Mouse (Mus musculus): ENCODE results near the gene Sf3a1.
"Not testable (repeated sequence)": the region's sequence is repeated elsewhere in the genome, so short reads cannot be mapped to it uniquely, and the experiment has no call there.

Sf3a1 gene

DNA sequence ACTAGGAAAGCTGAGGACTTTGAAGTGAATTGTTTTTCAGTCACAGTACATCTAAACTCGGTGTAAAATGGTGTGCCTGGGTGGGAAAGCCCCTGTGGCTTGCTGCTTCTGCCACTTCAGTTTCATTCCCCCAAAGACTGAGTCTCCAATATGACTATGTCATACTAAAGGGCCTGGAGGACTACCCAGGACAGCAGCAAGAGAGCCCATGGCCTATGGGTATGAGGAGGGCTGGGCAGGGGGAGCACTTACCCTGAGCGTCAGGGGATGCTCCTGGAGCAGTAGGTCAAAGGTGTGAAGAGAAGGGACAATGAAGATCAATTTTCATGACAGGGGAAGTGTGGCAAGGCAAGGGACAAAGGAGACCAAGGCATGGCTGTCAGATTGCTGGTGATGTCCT, 21.2 kb upstream of the Sf3a1 start:
- no peak for DNase-seq

DNA sequence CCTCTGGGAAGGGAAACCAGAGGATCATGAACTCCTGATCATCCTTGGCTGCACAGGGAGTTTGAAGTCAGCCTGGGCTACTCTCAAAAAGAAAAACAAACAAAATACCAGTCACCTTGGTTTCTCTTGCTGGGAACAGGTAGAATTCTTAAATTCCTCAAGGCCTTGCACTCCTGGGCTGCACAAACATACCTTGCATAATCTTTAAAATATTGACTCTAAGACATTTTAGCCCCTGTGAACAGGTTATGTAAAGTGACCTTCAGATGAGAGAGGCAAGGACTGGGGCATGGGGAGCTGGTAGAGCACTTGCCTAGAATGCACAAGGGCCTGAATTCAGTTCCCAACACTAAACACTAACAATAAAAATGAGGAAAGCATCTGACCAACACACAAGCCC, 18.6 kb upstream of the Sf3a1 start:
- no peak for DNase-seq

DNA sequence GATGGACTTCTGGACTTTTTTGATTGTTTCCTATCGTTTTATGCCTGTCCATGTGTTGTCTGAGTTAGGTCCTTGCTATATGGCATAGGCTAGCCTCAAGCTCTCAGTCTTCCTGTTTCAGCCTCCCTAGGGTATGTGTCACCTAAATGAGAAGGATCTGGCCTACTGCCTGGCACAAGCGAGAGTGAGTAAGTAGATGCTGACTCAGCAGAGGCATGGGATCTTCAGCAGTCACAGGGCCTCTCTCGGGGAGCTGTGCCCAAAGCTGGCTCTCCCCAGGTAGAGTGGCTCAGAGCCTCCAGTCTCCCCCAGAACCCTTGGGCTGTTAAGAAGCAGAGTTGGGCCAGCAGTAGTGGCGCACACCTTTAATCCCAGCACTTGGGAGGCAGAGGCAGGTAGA, 17.8 kb upstream of the Sf3a1 start:
- no peak for DNase-seq

DNA sequence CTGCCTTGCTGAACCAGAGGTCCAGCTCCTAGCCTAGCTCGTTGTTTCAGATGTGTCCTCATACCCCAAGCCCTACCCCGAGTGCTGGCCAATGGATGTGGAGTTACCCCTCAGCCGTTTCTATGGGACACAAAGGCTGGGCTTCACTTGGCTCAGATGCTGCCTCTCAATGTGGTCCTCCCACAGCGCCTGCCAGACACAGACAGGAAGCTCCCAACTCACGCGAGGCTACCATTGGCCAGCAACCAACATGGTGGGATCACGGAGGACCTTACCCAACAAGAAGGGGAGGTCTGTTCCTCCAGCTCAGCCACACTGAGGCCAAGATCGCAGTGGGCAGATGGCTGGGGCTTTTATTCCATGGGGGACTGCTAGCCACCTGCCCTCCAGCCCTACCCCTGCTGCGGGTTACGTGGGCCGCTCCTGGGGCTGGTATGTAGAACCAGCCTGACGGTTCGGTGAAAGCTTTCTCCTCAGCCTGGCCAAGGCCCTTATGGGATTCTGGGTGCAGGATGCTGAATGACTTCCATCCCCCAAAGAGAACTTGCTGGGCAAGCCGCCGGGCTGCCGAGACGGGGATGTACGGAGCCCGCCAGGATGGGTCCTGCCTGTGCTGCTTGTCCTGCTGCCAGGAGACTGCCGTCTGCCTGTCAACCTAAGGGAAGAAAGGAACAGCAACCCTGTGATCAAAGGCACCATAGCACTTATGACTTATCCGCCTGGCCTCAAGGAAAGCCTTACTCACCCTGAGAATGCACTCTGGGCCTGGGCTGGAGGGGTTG, 16.7 kb upstream of the Sf3a1 start:
- no peak for DNase-seq

DNA sequence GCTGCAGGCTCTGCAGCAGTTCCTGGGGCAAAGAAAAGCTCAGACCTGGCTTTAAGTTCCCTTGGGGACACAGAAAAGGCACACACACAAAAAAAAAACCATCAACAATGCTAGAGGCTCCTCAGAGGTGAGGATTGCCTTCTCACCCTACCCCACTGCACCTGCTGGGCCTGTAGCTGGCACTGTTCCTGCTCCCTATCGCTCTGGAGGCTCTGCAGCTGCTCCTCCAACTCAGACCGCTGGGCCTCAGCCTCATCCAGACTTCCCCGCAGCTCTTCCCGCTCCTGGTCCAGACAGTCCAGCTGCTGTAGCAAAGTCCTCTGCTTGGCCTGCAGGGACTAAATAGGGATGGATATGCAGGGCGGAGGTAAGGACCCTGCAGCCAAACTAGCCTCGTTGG, 13.8 kb upstream of the Sf3a1 start:
- DNase-seq = no peak

DNA sequence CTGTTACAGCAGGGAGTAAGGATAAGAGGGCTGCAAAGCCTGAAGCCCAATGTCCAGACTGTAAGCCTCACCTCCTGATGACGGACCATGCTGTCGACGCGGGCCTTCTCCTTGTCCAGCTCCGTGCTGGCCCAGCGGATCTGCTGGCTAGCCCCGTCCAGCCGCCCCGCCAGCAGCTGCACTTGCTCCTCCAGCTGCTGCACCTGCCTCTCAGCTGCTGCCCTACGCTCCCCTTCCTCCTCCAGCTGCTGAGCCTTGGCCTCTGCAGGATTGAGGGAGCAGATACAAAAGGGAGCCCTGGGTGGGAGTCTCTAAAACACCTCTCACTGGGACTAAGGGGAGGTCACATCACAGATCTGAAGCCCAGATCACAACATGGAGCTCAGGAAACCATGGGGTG, 13.1 kb upstream of the Sf3a1 start:
- no peak for DNase-seq

DNA sequence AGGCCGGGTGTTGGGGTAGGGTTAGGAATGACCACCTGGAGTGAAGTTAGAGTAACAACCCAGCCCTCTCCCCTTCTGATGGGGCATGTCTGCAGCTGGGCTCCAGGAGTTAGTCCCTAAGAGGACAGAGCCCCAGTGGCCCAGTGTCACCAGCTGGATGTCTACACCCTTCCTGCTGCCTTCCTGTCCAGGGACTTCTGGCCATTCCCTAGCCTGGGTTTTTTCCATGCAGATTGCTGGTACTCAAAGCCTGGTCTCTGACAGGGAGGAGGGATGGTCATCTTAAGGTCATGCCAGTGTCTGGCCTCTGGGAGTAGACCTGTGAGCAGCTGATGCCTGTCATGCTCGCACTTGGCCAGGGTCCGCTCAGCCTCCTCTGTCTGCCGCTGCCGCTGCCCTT, 12.0 kb upstream of the Sf3a1 start:
- DNase-seq = no peak

DNA sequence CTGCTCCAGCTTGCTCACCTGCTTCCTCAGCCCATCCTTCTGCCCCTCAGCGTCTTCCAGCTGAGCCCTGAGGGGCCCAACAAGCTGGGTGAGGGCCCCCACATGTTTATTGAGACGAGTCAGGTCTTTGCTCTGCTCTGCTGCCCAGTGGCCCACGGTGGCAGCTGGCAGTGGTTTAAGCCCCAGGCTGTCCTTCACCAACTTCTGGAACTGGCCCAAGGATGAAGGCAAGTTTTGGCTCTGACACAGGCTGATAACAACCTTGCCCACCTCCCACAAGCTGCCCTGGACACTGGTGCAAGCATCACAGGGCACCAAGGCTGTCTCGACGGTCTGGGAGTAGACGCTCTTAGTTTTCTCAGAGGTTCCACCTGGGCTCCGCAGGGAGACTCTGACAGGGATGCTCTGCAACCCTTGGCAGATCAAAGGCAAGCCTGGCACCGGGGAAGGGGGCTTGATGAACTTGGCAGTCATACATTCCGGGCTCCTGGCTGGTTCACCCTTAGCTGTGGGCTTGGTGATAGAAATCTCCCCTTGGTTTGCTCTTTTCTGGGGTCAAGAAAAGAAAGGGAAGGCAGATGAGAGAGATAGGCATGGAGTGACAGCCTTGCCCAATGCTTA, 11.5 kb upstream of the Sf3a1 start:
- no peak for DNase-seq

DNA sequence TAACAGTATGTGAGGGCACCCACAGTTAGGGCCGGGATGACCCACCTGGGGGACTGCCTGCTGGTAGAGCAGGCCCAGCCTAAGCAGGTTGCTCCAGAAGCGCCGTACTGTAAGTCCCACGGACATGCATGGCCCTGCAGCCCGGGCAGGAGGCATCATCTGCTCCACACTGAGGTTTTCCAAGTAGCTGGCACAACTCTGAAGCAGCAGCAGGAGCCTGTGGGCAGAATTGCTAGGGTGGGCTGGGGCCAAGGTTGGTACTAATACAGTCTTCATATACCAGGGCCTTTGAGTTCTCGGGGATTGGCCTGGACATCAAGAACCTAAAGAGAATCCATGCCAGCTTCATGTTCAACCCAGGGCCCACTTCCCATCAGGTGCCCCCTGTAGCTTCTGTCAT, 10.3 kb upstream of the Sf3a1 start:
- DNase-seq = no peak

DNA sequence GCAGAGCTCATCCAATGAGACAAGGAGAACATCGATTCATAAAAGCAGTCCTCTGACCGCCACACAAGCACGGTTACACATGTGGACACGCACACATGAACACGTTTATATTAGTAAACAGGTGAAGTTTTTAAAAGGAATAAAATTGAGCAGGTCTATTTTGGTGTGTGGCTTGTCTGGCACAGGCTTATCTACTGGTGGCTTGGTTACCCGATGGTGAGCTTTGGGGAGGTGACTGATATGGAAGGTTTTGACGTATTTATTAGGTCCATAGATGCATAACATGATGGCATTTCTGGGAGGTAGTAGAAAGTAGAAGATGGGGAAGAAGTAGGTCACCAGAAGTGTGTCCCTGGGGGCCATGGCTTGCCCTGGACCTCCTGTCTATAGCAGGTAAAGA, 6.5 kb upstream of the Sf3a1 start:
- no peak for DNase-seq

DNA sequence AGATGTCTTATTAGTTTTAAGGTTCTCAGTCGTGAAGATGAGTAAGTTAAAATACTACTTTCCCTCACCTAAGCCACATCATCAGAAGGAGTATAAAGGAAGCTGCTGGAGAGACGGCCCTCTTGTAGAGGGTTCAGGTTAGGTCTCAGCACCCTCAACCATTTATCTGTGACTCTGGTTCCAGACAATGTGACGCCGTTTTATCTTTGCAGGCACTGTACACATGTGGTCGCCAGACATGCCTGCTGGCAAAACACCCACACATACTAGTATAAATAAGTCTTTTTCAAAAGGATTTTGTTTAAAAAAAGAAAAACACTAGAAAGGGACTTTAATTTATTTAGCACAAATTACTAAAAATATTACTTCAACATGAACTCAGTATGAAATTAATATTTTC, 4.5 kb upstream of the Sf3a1 start:
- DNase-seq = no peak

DNA sequence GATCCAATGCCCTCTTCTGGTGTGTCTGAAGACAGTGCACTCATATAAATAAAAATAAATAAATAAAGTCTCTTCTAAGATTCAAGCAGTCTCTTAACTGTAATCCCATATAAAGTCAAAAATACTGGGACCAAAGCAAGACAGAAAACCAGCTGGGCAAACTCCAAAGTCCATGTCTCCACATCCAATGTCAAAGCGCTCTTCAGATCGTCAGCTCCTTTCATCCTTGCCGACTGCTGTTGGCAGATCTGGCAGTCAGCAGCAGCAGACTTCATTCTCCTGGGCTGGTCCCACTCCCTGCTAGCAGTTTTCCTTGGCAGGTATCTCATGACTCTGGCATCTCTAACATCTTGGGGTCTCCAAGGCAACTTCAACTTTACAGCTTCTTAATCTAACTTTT, 1.5 kb upstream of the Sf3a1 start:
- DNase-seq = no peak

DNA sequence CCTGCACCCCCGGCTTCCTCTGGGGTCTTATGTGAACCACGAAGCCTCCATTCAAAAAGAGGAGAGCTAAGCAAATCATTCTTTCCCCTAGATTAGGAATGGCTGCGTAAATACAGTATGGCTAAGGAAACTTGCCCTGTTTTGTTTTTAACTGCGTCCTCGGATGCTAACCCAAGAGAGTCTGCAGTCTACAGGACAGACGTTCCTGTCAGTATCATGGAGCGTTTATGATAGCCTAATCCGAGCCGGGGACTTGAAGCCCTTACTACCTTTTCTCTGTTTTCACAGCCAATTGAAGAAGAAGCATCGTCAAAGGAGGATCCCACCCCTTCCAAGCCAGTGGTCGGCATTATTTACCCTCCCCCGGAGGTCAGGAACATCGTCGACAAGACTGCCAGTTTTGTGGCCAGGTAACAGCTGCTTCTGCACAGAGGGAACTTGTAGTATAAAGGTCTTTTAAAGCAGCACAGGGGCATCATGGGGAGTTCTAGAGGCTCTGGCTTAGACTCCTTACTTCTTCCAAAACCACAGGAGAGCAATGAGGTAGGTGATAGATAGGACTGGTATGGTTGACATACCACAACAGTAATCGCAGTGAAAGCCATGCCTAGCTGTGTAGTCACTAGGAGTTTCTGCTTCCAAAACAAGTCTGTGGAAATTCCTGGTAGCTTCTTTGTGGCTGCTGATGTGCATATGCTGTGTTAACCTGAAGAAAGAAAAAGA, 769 bp downstream of the Sf3a1 start:
- no peak for DNase-seq

DNA sequence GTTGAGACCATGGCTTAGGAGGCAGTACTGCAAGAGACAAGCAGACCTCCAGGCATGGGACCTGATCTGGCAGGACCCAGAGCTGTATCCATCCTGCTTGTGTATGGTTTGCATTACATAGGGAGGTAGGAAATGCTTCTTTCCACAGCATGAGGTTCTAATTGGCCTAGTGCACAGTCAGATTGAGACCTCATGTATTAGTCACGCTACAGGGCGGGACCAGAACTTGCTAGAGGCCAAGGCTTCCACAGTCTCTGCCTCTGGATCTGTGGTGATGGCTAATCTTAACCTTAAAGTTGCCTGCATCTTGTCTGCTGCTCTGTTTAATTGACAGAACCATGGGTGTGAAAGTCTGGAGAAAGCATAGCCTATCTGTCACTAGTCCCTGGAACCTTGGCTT, 4.6 kb downstream of the Sf3a1 start:
- no peak for DNase-seq

DNA sequence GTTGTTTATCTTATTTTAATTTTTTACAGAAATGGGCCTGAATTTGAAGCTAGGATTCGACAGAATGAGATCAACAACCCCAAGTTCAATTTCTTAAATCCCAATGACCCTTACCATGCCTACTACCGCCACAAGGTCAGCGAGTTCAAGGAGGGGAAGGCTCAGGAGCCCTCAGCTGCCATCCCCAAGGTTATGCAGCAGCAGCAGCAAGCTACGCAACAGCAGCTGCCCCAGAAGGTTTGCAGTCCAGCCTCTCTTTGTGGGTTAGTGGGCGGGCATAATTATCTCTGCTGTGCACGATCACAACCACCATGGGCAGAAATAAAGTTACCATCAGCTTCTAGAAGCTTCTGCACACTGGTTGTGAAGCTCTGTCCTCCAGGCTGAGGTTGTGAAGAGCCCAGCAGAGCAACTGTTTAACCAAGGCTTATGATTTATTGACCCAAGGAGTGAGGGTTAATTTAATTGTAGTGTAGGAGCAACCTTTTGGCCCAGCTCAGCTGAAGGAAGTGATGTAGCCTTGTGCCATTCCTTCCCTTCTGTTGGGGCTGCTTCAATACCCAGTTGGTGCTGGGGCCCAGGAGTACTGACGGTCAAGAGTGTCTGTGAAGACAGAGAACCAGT, 6.4 kb downstream of the Sf3a1 start:
- DNase-seq = no peak

DNA sequence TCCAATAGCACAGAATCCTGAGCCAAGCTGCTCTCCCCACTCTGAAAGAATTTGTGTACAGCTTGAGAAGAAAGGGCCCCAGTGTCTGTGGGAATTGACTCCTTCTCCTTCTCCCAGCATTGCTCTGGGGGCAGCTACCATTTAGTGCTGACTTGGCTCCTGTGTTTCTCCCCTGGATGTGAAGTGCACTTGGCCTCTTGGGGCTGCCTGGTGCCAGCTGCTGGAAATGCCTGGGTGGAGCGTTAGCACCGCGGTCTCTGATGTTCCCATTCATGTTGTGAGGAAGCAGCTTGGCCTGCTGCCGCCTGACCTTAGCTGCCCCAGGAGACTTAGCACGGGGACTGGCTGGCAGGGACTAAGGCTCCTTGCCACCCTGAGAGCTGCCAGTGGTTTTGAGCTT, 14.4 kb downstream of the Sf3a1 start:
- DNase-seq = no peak

DNA sequence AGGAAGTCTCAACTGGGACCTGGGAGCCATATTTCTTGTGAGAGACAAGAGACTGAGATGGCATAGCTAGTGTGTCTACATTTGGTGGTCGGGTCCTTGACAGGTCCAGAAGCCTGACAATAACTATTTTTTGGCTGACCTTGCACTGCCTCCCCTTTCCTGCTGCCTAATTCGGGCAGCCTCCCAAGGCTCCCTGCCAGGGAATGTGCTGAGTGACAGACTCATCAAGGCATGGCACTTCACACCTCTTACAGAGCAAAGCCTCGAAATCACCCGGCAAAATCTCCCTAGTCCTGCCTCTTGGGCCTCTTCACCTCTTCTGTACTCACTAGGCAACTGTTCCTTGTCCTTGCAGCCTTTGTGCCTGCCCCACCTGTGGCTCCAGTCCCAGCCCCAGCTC, 17.6 kb downstream of the Sf3a1 start:
- DNase-seq = no peak

DNA sequence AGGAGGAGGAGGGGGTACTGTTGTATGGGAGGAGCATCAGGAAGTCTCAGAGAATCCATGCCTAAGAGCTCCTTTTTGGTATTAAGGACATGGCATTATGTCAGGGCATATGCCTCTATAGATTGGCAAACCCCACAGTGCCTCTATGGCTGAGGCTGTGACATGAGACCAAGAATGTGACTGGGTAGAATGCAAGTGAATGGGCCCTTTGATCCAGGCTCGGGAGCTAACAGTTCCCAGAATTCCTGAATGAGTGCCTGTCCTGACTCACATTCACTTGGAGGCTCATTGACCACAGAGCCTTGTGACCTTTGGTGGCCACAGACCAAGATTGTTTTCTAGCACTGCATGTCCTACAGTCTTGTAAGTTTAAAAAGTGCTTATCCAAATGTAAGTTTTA, 21.9 kb downstream of the Sf3a1 start:
- no peak for DNase-seq

DNA sequence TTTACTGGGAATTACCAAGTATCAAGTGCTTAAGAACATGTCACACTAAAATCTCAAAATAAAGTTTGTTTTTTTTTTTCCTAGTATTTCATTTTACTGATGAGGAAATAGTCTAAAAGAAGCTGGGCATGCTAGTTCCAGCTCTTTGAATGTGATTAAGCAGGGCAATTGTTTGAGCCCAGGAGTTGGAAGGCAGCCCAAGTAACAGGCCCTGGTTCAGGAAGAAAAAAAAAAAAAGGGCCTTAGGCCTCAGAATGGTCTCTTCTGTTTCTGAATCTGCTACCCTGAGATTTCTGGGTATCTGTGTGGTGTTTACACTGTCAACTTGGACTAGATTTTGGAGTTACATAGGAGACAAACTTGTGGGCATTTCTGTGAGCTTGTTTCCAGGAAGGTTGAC, 23.4 kb downstream of the Sf3a1 start:
- DNase-seq = no peak

DNA sequence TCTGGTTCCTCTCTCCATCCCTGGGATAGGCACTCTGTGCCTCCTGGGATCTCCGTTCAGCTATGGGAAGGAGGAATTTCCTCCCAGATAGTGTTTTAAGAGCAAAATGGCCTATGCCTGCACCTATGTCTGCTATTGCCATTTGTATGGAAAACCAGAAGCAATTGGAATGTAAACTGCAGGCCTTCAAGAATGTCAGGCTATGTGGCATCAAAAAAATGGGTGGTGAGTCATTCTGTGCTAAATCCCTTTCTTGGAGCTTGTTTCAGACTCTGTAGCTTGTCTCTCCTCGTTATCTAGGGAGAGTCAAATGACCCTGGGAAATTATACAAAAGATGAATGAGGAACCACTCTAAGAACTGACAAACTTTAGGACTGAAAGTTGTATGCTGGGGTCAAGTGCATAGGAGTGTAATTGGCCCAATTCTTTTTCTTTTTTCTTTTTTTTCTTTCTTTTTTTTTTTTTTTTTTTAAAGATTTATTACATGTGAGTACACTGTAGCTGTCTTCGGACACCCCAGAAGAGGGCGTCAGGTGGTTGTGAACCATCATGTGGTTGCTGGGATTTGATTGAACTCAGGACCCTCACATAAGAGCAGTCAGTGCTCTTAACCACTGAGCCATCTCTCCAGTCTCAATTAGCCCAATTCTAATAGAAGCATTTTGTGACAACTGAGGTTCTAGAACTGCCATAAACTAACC, 24.3 kb downstream of the Sf3a1 start:
- no peak for DNase-seq

DNA sequence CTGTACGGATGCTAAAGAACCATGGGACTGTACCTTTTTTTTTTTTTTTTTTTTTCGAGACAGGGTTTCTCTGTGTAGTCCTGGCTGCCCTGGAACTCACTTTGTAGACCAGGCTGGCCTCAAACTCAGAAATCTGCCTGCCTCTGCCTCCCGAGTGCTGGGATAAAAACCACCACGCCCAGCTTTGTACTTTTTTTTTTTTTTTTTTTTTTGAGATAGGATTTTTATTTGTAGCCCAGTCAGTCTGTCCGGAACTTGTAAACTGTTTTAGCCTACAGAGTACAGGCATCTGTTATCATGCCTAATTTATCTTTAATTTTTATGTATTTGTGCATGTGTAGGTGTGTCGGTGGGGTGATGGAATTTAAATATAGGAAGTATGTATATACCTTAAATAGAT, 25.3 kb downstream of the Sf3a1 start:
- DNase-seq = not testable (repeated sequence)

DNA sequence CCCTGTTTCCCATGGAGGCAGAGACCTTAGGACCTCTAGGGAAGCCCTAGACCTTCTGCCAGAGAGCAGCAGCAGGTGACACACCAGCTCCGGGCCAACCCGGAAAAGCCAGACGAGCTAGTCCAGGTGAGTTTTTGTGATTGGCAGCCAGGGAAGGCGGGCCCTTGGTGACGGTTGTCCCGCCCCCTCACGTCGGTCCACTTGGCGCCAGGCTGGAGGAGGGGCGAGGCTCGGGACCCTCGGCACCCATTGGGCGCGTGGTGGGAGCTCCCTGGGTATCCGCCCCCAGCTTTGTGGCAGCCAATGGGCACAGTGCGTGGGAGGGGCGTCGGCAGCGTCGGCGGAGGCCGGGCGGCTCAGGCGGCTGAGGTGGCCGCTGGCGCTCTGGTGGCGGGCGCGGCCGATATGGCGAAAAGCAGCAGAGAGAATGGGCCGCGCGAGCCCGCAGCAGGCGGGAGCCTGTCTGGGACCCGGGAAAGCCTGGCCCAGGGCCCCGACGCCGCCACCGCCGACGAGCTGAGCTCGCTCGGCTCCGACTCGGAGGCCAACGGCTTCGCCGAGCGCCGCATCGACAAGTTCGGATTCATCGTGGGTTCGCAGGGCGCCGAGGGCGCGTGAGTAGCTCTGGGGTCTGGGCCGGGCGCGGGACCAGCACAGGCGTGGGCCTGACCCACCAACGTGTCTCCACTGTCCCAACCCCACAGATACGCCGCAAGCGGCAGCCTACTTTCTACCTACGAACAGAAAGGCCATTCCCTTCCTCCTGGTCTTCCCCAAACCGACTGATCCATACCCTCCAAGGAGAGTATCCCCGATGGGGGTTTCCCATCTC, 26.6 kb downstream of the Sf3a1 start, which contains the start of gene Tbc1d10a:
Gene Tbc1d10a (plus strand): TSS at position 304 of the 832 bp plus-strand sequence.
- DNase-seq = peak; percentile 98
